Mouse (Mus musculus): ENCODE data around the gene Slit3. TPM values are rescaled to one million over a fixed set of nuclear protein-coding genes. Genes with fewer than 3 reads are reported as not detected.

Gene Slit3
- polyA plus RNA-seq, 1 experiment from 2014 or later, result 3.5 TPM

GRCm38 (mm10) chr11:35668138-35668537 lies 547.1 kb downstream of the Slit3 start:
- Histone ChIP-seq H3K9me3 (ENCODE audit: control insufficient read depth, low read length) (no peaks in the 10 kb centered on the region), H3K36me3 (ENCODE audit: control insufficient read depth, insufficient read depth, low read length) (no peaks in the 10 kb centered on the region), H3K27ac (replicated peaks; ENCODE audit: low read depth, low read length) (no peak overlapping the region), H3K9ac (replicated peaks; ENCODE audit: low read length) (no peak overlapping the region), H3K27me3 (ENCODE audit: control insufficient read depth, insufficient read depth, low read length) (peaks cover 13% of the 10 kb centered on the region; the same call in 1 of the 2 replicates), H3K4me1 (ENCODE audit: control insufficient read depth, insufficient read depth, low read length) (0 out of 2 replicates have a peak, but pooled peaks cover 7% of the 10 kb centered on the region), H3K4me2 (ENCODE audit: low read length) (no peak overlapping the region), H3K4me3 (replicated peaks; ENCODE audit: low read depth, low read length) (no peak overlapping the region)
- DNase-seq (peak; percentile 49), ATAC-seq (ENCODE audit: low FRiP score, low TSS enrichment) (no peak)
- WGBS, result 43% methylated on average over 3 of the region's 3 CpGs

- DNase-seq (peak; percentile 18), ATAC-seq (ENCODE audit: low FRiP score, low TSS enrichment) (no peak)
- H3K4me3 ChIP-seq (replicated peaks; ENCODE audit: low read depth, low read length), result no peak overlapping the region
These were observed 547.7 kb downstream of the Slit3 start for GRCm38 (mm10) chr11:35668750-35669149.

GRCm38 (mm10) chr11:35669536-35669935 lies 548.5 kb downstream of the Slit3 start:
- no peak for DNase-seq
- Histone ChIP-seq H3K27ac (replicated peaks; ENCODE audit: low read depth, low read length) (no peak overlapping the region), H3K9me3 (ENCODE audit: control insufficient read depth, low read length) (no peaks in the 10 kb centered on the region), H3K4me2 (ENCODE audit: low read length) (no peak overlapping the region), H3K4me3 (replicated peaks; ENCODE audit: low read depth, low read length) (no peak overlapping the region), H3K36me3 (ENCODE audit: control insufficient read depth, insufficient read depth, low read length) (no peaks in the 10 kb centered on the region), H3K27me3 (ENCODE audit: control insufficient read depth, insufficient read depth, low read length) (peaks cover 10% of the 10 kb centered on the region; the same call in 1 of the 2 replicates), H3K9ac (replicated peaks; ENCODE audit: low read length) (no peak overlapping the region), H3K4me1 (ENCODE audit: control insufficient read depth, insufficient read depth, low read length) (0 out of 2 replicates have a peak, but pooled peaks cover under 1% of the 10 kb centered on the region)
- no peak for ATAC-seq (ENCODE audit: low FRiP score, low TSS enrichment)
- 81% methylated on average over 5 of the region's 5 CpGs for WGBS

More at GRCm38 (mm10) chr11:35668750-35669149, 547.7 kb downstream of the Slit3 start:
- Histone ChIP-seq H3K27ac (replicated peaks; ENCODE audit: low read depth, low read length) (0 out of 2 replicates have a peak overlapping the region, but pooled peaks have one; percentile 20), H3K27me3 (ENCODE audit: control insufficient read depth, insufficient read depth, low read length) (peaks cover 11% of the 10 kb centered on the region; the same call in 1 of the 2 replicates), H3K4me2 (ENCODE audit: low read length) (no peak overlapping the region), H3K9ac (replicated peaks; ENCODE audit: low read length) (no peak overlapping the region), H3K9me3 (ENCODE audit: control insufficient read depth, low read length) (no peaks in the 10 kb centered on the region), H3K4me1 (ENCODE audit: control insufficient read depth, insufficient read depth, low read length) (0 out of 2 replicates have a peak, but pooled peaks cover 4% of the 10 kb centered on the region), H3K36me3 (ENCODE audit: control insufficient read depth, insufficient read depth, low read length) (no peaks in the 10 kb centered on the region)
- 92% methylated on average over 1 of the region's 1 CpGs for WGBS

GRCm38 (mm10) chr11:35670181-35670580 lies 549.2 kb downstream of the Slit3 start:
- DNase-seq (no peak), ATAC-seq (ENCODE audit: low FRiP score, low TSS enrichment) (no peak)
- Histone ChIP-seq H3K4me1 (ENCODE audit: control insufficient read depth, insufficient read depth, low read length) (no peaks in the 10 kb centered on the region), H3K9ac (replicated peaks; ENCODE audit: low read length) (no peak overlapping the region), H3K27me3 (ENCODE audit: control insufficient read depth, insufficient read depth, low read length) (0 out of 2 replicates have a peak, but pooled peaks cover 10% of the 10 kb centered on the region), H3K4me3 (replicated peaks; ENCODE audit: low read depth, low read length) (no peak overlapping the region), H3K27ac (replicated peaks; ENCODE audit: low read depth, low read length) (no peak overlapping the region), H3K36me3 (ENCODE audit: control insufficient read depth, insufficient read depth, low read length) (no peaks in the 10 kb centered on the region), H3K4me2 (ENCODE audit: low read length) (no peak overlapping the region), H3K9me3 (ENCODE audit: control insufficient read depth, low read length) (no peaks in the 10 kb centered on the region)
- WGBS, result 87% methylated on average over 6 of the region's 6 CpGs

GRCm38 (mm10) chr11:35670746-35671145 lies 549.7 kb downstream of the Slit3 start:
- ATAC-seq (ENCODE audit: low FRiP score, low TSS enrichment), result no peak

GRCm38 (mm10) chr11:35673050-35673449 lies 552.0 kb downstream of the Slit3 start:
- no peak overlapping the region for H3K4me3 ChIP-seq (replicated peaks; ENCODE audit: low read depth, low read length)
- DNase-seq (peak; percentile 36), ATAC-seq (ENCODE audit: low FRiP score, low TSS enrichment) (no peak)
- no peaks in the 10 kb centered on the region for H3K4me1 ChIP-seq (ENCODE audit: control insufficient read depth, insufficient read depth, low read length)
- no peaks in the 10 kb centered on the region for H3K36me3 ChIP-seq (ENCODE audit: control insufficient read depth, insufficient read depth, low read length)
- H3K27me3 ChIP-seq (ENCODE audit: control insufficient read depth, insufficient read depth, low read length), result no peaks in the 10 kb centered on the region
- H3K9ac ChIP-seq (replicated peaks; ENCODE audit: low read length), result no peak overlapping the region
- H3K9me3 ChIP-seq (ENCODE audit: control insufficient read depth, low read length), result no peaks in the 10 kb centered on the region
- WGBS, result 66% methylated on average over 7 of the region's 7 CpGs
- no peak overlapping the region for H3K27ac ChIP-seq (replicated peaks; ENCODE audit: low read depth, low read length)
- no peak overlapping the region for H3K4me2 ChIP-seq (ENCODE audit: low read length)

More at GRCm38 (mm10) chr11:35670746-35671145, 549.7 kb downstream of the Slit3 start:
- no peak overlapping the region for H3K9ac ChIP-seq (replicated peaks; ENCODE audit: low read length)
- H3K27ac ChIP-seq (replicated peaks; ENCODE audit: low read depth, low read length), result no peak overlapping the region
- H3K4me3 ChIP-seq (replicated peaks; ENCODE audit: low read depth, low read length), result no peak overlapping the region
- H3K4me1 ChIP-seq (ENCODE audit: control insufficient read depth, insufficient read depth, low read length), result no peaks in the 10 kb centered on the region
- WGBS, result 49% methylated on average over 3 of the region's 3 CpGs
- H3K27me3 ChIP-seq (ENCODE audit: control insufficient read depth, insufficient read depth, low read length), result 0 out of 2 replicates have a peak, but pooled peaks cover 10% of the 10 kb centered on the region
- H3K9me3 ChIP-seq (ENCODE audit: control insufficient read depth, low read length), result no peaks in the 10 kb centered on the region
- H3K36me3 ChIP-seq (ENCODE audit: control insufficient read depth, insufficient read depth, low read length), result no peaks in the 10 kb centered on the region
- H3K4me2 ChIP-seq (ENCODE audit: low read length), result no peak overlapping the region
- peak; percentile 13 for DNase-seq

GRCm38 (mm10) chr11:35674242-35674641 lies 553.2 kb downstream of the Slit3 start:
- Histone ChIP-seq H3K27me3 (ENCODE audit: control insufficient read depth, insufficient read depth, low read length) (no peaks in the 10 kb centered on the region), H3K27ac (replicated peaks; ENCODE audit: low read depth, low read length) (no peak overlapping the region), H3K36me3 (ENCODE audit: control insufficient read depth, insufficient read depth, low read length) (no peaks in the 10 kb centered on the region), H3K4me2 (ENCODE audit: low read length) (no peak overlapping the region), H3K4me3 (replicated peaks; ENCODE audit: low read depth, low read length) (no peak overlapping the region), H3K9ac (replicated peaks; ENCODE audit: low read length) (no peak overlapping the region), H3K9me3 (ENCODE audit: control insufficient read depth, low read length) (no peaks in the 10 kb centered on the region), H3K4me1 (ENCODE audit: control insufficient read depth, insufficient read depth, low read length) (no peaks in the 10 kb centered on the region)
- WGBS, result 93% methylated on average over 9 of the region's 9 CpGs
- DNase-seq (no peak), ATAC-seq (ENCODE audit: low FRiP score, low TSS enrichment) (no peak)

GRCm38 (mm10) chr11:35676744-35677143 lies 555.7 kb downstream of the Slit3 start:
- H3K4me2 ChIP-seq (ENCODE audit: low read length), result no peak overlapping the region
- no peak for DNase-seq
- 41% methylated on average over 4 of the region's 4 CpGs for WGBS
- no peak for ATAC-seq (ENCODE audit: low FRiP score, low TSS enrichment)
- H3K4me1 ChIP-seq (ENCODE audit: control insufficient read depth, insufficient read depth, low read length), result no peaks in the 10 kb centered on the region
- no peak overlapping the region for H3K27ac ChIP-seq (replicated peaks; ENCODE audit: low read depth, low read length)
- H3K9me3 ChIP-seq (ENCODE audit: control insufficient read depth, low read length), result no peaks in the 10 kb centered on the region
- no peak overlapping the region for H3K4me3 ChIP-seq (replicated peaks; ENCODE audit: low read depth, low read length)
- H3K27me3 ChIP-seq (ENCODE audit: control insufficient read depth, insufficient read depth, low read length), result no peaks in the 10 kb centered on the region
- no peak overlapping the region for H3K9ac ChIP-seq (replicated peaks; ENCODE audit: low read length)
- no peaks in the 10 kb centered on the region for H3K36me3 ChIP-seq (ENCODE audit: control insufficient read depth, insufficient read depth, low read length)

GRCm38 (mm10) chr11:35679976-35680375 lies 559.0 kb downstream of the Slit3 start:
- H3K27me3 ChIP-seq (ENCODE audit: control insufficient read depth, insufficient read depth, low read length), result no peaks in the 10 kb centered on the region
- WGBS, result 89% methylated on average over 5 of the region's 5 CpGs

More at GRCm38 (mm10) chr11:35679976-35680375, 559.0 kb downstream of the Slit3 start:
- no peak overlapping the region for H3K4me2 ChIP-seq (ENCODE audit: low read length)
- DNase-seq (no peak), ATAC-seq (ENCODE audit: low FRiP score, low TSS enrichment) (no peak)
- H3K4me3 ChIP-seq (replicated peaks; ENCODE audit: low read depth, low read length), result no peak overlapping the region
- no peak overlapping the region for H3K27ac ChIP-seq (replicated peaks; ENCODE audit: low read depth, low read length)
- no peaks in the 10 kb centered on the region for H3K4me1 ChIP-seq (ENCODE audit: control insufficient read depth, insufficient read depth, low read length)
- H3K9me3 ChIP-seq (ENCODE audit: control insufficient read depth, low read length), result no peaks in the 10 kb centered on the region
- no peak overlapping the region for H3K9ac ChIP-seq (replicated peaks; ENCODE audit: low read length)
- no peaks in the 10 kb centered on the region for H3K36me3 ChIP-seq (ENCODE audit: control insufficient read depth, insufficient read depth, low read length)

All from midbrain, embryonic 14.5 days (tissue).